ENCODE assay signal across 21 mouse cellular contexts in genomic region chr12:83562589-83562988, GRCm38 (mm10). TPM values are rescaled to one million over a fixed set of nuclear protein-coding genes. Genes with fewer than 3 reads are reported as not detected.
A peak's percentile ranks its signal among the peaks of the same experiment; 100 is the strongest.
DNase-seq lines count a peak whose midpoint lies in the region; ATAC-seq and TF ChIP-seq lines count a peak whose summit lies in the region.
"Had no signal": no experiment of that assay in that cellular context is flagged by ENCODE, and none has a peak within 500 bp of the region (broad histone marks: within the 10 kb centered on the region; RNA-seq: fewer than 3 reads in every experiment).

No protein-coding gene starts in this region.

- peaks cover 10% of the 10 kb centered on the region for H3K4me1 ChIP-seq in midbrain, embryonic 16.5 days (ENCODE audit: control insufficient read depth, insufficient read depth, low read length)
- peaks cover 9% of the 10 kb centered on the region; the same call in 1 of the 2 replicates for H3K4me1 ChIP-seq in midbrain, embryonic 15.5 days
- peaks cover 3% of the 10 kb centered on the region; the same call in 1 of the 2 replicates for H3K4me1 ChIP-seq in testis, adult 2 months (ENCODE audit: control insufficient read depth, insufficient read depth, low read length)
- H3K4me1 ChIP-seq in CH12.LX (ENCODE audit: control insufficient read depth in 1 of 2, insufficient read depth in 2 of 2): peaks cover 5 to 8% of the 10 kb centered on the region in 2 experiments; a peak in 2 of 4 replicates
- H3K4me1 ChIP-seq: embryonic facial prominence, embryonic 10.5 days; embryonic facial prominence, embryonic 12.5 days had no signal

- H3K79me2 ChIP-seq in CH12.LX (replicated peaks; ENCODE audit: control insufficient read depth, extremely low read depth, insufficient read depth, poor library complexity, severe bottlenecking): no peaks in the 10 kb centered on the region

- TF ChIP-seq POLR2A in testis, adult 2 months (IDR thresholded peaks at IDR 0.05; ENCODE audit: control insufficient read depth, low read depth, low read length): no peak
- no peak for TF ChIP-seq POLR2A in CH12.LX (IDR thresholded peaks at IDR 0.05; ENCODE audit: low read depth, low read length)

- H3K4me2 ChIP-seq in midbrain, embryonic 16.5 days (ENCODE audit: low read length): no peak overlapping the region
- H3K4me2 ChIP-seq in midbrain, embryonic 15.5 days: no peak overlapping the region
- no peak overlapping the region for H3K4me2 ChIP-seq in CH12.LX (ENCODE audit: insufficient read depth, low read depth, poor library complexity, severe bottlenecking)
- H3K4me2 ChIP-seq: embryonic facial prominence, embryonic 12.5 days; forebrain, embryonic 13.5 days had no signal

- no peak overlapping the region for H3K4me3 ChIP-seq in midbrain, embryonic 16.5 days (ENCODE audit: low read depth, low read length)
- H3K4me3 ChIP-seq in midbrain, embryonic 15.5 days: no peak overlapping the region
- H3K4me3 ChIP-seq in testis, adult 2 months (ENCODE audit: control insufficient read depth, low read depth, low read length): peak overlapping the region; percentile 86; the same call in 1 of the 2 replicates
- no peak overlapping the region for H3K4me3 ChIP-seq in CH12.LX (replicated peaks in 1 of 3; ENCODE audit: low read depth in 2 of 3, low read length in 2 of 3, poor library complexity in 1 of 3)
- H3K4me3 ChIP-seq: embryonic facial prominence, embryonic 10.5 days; embryonic facial prominence, embryonic 12.5 days; forebrain, embryonic 13.5 days had no signal

- no peak for DNase-seq in testis, postnatal 10 days (ENCODE audit: low spot score)
- peak; percentile 13 for DNase-seq in CH12.LX (ENCODE audit: extremely low read depth)
- no peak for DNase-seq in B cell, adult 2 months
- DNase-seq: adrenal gland, adult 8-10 months; adrenal gland, postnatal 14 days; adrenal gland, postnatal 36 days; cerebellum, adult 11-12 months; cerebellum, adult 2 months; cerebellum, adult 9-10 months; cerebellum, postnatal 10 days; cerebellum, postnatal 25 days had no signal

- peak overlapping the region; percentile 52; the same call in 1 of the 2 replicates for H3K27ac ChIP-seq in midbrain, embryonic 16.5 days (ENCODE audit: low read length)
- no peak overlapping the region for H3K27ac ChIP-seq in midbrain, embryonic 15.5 days
- no peak overlapping the region for H3K27ac ChIP-seq in testis, adult 2 months (ENCODE audit: control insufficient read depth, insufficient read depth, low read depth, low read length)
- no peak overlapping the region for H3K27ac ChIP-seq in CH12.LX (ENCODE audit: insufficient read depth, low read depth)
- H3K27ac ChIP-seq: embryonic facial prominence, embryonic 10.5 days; embryonic facial prominence, embryonic 12.5 days; forebrain, embryonic 13.5 days had no signal

- dilution Hi-C loops in CH12.LX (cut with MboI; ENCODE audit: extremely low pct_ligation_motif_present, extremely low pct_unique_long_range_greater_than_20kb, low sequenced_read_pairs): no loop called here

- 82% methylated on average over 3 of the region's 3 CpGs for WGBS in midbrain, embryonic 16.5 days
- WGBS in midbrain, embryonic 15.5 days: 76% methylated on average over 3 of the region's 3 CpGs

- in situ Hi-C loops in CH12.LX (cut with MboI; ENCODE audit: low pct_ligation_motif_present, low pct_unique_long_range_greater_than_20kb, low sequenced_read_pairs): no loop called here

- no peaks in the 10 kb centered on the region for H3K27me3 ChIP-seq in midbrain, embryonic 16.5 days (ENCODE audit: control insufficient read depth, insufficient read depth, low read depth, low read length)
- H3K27me3 ChIP-seq in midbrain, embryonic 15.5 days (replicated peaks): no peaks in the 10 kb centered on the region
- no peaks in the 10 kb centered on the region for H3K27me3 ChIP-seq in testis, adult 2 months (ENCODE audit: control insufficient read depth, insufficient read depth, low read length)
- no peaks in the 10 kb centered on the region for H3K27me3 ChIP-seq in CH12.LX (replicated peaks)
- H3K27me3 ChIP-seq: embryonic facial prominence, embryonic 12.5 days; forebrain, embryonic 13.5 days; Patski had no signal

- TF ChIP-seq EP300 in CH12.LX (IDR thresholded peaks at IDR 0.05; ENCODE audit: low read length): peak; percentile 69

- no peak for ATAC-seq in midbrain, embryonic 16.5 days
- ATAC-seq in midbrain, embryonic 15.5 days (replicated peaks): no peak
- ATAC-seq: activated CD4-positive, CD25-positive, alpha-beta regulatory T cell, adult 4 months; forebrain, embryonic 13.5 days; forebrain, embryonic 16.5 days; Patski had no signal

- no peak overlapping the region for H3K9ac ChIP-seq in midbrain, embryonic 16.5 days (ENCODE audit: low read depth, low read length)
- H3K9ac ChIP-seq in midbrain, embryonic 15.5 days: no peak overlapping the region
- H3K9ac ChIP-seq in CH12.LX (ENCODE audit: insufficient read depth, low read depth): no peak overlapping the region
- H3K9ac ChIP-seq: embryonic facial prominence, embryonic 12.5 days; forebrain, embryonic 13.5 days had no signal

- peaks cover 26% of the 10 kb centered on the region for H3K36me3 ChIP-seq in midbrain, embryonic 16.5 days (ENCODE audit: control insufficient read depth, insufficient read depth, low read length)
- H3K36me3 ChIP-seq in midbrain, embryonic 15.5 days (replicated peaks): peaks cover 43% of the 10 kb centered on the region
- peaks cover 2% of the 10 kb centered on the region; the same call in 1 of the 2 replicates for H3K36me3 ChIP-seq in testis, adult 2 months (ENCODE audit: control insufficient read depth, insufficient read depth, low read length)
- peaks cover 24 to 74% of the 10 kb centered on the region in 2 experiments for H3K36me3 ChIP-seq in CH12.LX (replicated peaks in 1 of 2; ENCODE audit: control insufficient read depth in 1 of 2, insufficient read depth in 1 of 2, low read length in 1 of 2)

- TF ChIP-seq CTCF in testis, adult 2 months (IDR thresholded peaks at IDR 0.05; ENCODE audit: control insufficient read depth, insufficient read depth, insufficient replicate concordance, low read depth, low read length): no peak
- no peak for TF ChIP-seq CTCF in CH12.LX (conservative IDR thresholded peaks at IDR 0.05 in 1 of 2, IDR thresholded peaks at IDR 0.05 in 1 of 2; ENCODE audit: low read depth in 2 of 2, low read length in 2 of 2)

- no peaks in the 10 kb centered on the region for H3K9me3 ChIP-seq in midbrain, embryonic 16.5 days (replicated peaks; ENCODE audit: control insufficient read depth, low read length, poor library complexity, severe bottlenecking)
- no peaks in the 10 kb centered on the region for H3K9me3 ChIP-seq in midbrain, embryonic 15.5 days
- no peaks in the 10 kb centered on the region for H3K9me3 ChIP-seq in CH12.LX (replicated peaks; ENCODE audit: low read length)
- H3K9me3 ChIP-seq: embryonic facial prominence, embryonic 10.5 days; embryonic facial prominence, embryonic 12.5 days; forebrain, embryonic 13.5 days; G1E had no signal

- no peak for TF ChIP-seq RAD21 in CH12.LX (IDR thresholded peaks at IDR 0.05; ENCODE audit: low read depth, low read length)

TF ChIP-seq in CH12.LX, 34 proteins besides CTCF, POLR2A, EP300 and RAD21 (continues in another document):
- peak; percentile 47; the same call in 1 of the 2 replicates for TF ChIP-seq JUND (conservative IDR thresholded peaks at IDR 0.05; ENCODE audit: low read depth, low read length)
- peak; percentile 71 for TF ChIP-seq IRF4 (IDR thresholded peaks at IDR 0.05; ENCODE audit: low read depth, low read length)
- no peak for TF ChIP-seq BHLHE40 (IDR thresholded peaks at IDR 0.05; ENCODE audit: low read depth, low read length)
- TF ChIP-seq KAT2A (IDR thresholded peaks at IDR 0.05; ENCODE audit: insufficient replicate concordance, low read length): no peak
- TF ChIP-seq MYC (IDR thresholded peaks at IDR 0.05; ENCODE audit: low read depth, low read length): 0 out of 2 replicates have a peak, but pooled peaks have one; percentile 23
- TF ChIP-seq MXI1 (IDR thresholded peaks at IDR 0.05; ENCODE audit: low read depth, low read length): no peak
- TF ChIP-seq E2F4 (IDR thresholded peaks at IDR 0.05; ENCODE audit: insufficient replicate concordance, low read depth, low read length): no peak
- no peak for TF ChIP-seq USF1 (IDR thresholded peaks at IDR 0.05; ENCODE audit: low read depth, low read length)
- no peak for TF ChIP-seq USF2 (conservative IDR thresholded peaks at IDR 0.05; ENCODE audit: low read depth, low read length)
- no peak for TF ChIP-seq TBP (conservative IDR thresholded peaks at IDR 0.05; ENCODE audit: low read depth, low read length)
- TF ChIP-seq ZNF384 (IDR thresholded peaks at IDR 0.05; ENCODE audit: low read depth, low read length): no peak
- TF ChIP-seq MAZ (IDR thresholded peaks at IDR 0.05; ENCODE audit: low read depth, low read length): no peak
- no peak for TF ChIP-seq MAFK (IDR thresholded peaks at IDR 0.05; ENCODE audit: insufficient replicate concordance, low read length)
- TF ChIP-seq ZC3H11A (IDR thresholded peaks at IDR 0.05; ENCODE audit: low read depth, low read length): no peak
- no peak for TF ChIP-seq PAX5 (IDR thresholded peaks at IDR 0.05; ENCODE audit: low read length)
- TF ChIP-seq POLR2AphosphoS2 (IDR thresholded peaks at IDR 0.05; ENCODE audit: low read depth, low read length): no peak
- no peak for TF ChIP-seq MAX (IDR thresholded peaks at IDR 0.05; ENCODE audit: low read length)
- no peak for TF ChIP-seq CHD1 (IDR thresholded peaks at IDR 0.05; ENCODE audit: low read depth, low read length)
- no peak for TF ChIP-seq UBTF (IDR thresholded peaks at IDR 0.05; ENCODE audit: low read depth, low read length)
- TF ChIP-seq SIN3A (IDR thresholded peaks at IDR 0.05; ENCODE audit: low read length): no peak
- no peak for TF ChIP-seq CHD2 (IDR thresholded peaks at IDR 0.05; ENCODE audit: low read length)
- no peak for TF ChIP-seq NELFE (IDR thresholded peaks at IDR 0.05; ENCODE audit: low read depth, low read length)
- TF ChIP-seq HCFC1 (IDR thresholded peaks at IDR 0.05; ENCODE audit: low read depth, low read length): no peak

RNA-seq across cellular contexts. Expression of gene Zfyve1, which starts 34.4 kb away (rescaled TPM):
- 27.3 and 28.6 TPM in 2 replicates for polyA plus RNA-seq in midbrain, embryonic 16.5 days (2015; fragmentation: Nextera tagmentation; extraction: Ambion mirVana)
- 30.4 and 31.7 TPM in 2 replicates for polyA plus RNA-seq in midbrain, embryonic 15.5 days (2015; fragmentation: Nextera tagmentation; extraction: Ambion mirVana)
- polyA plus RNA-seq in testis, adult 2 months (2012; rRNA removed): 302 and 308 TPM in 2 replicates
- 10.0 and 17.6 TPM in 2 replicates for total RNA-seq in CH12.LX (2012; rRNA removed)
- total RNA-seq in CH12.LX (2014; rRNA removed): 7.2 and 7.3 TPM in 2 replicates
- polyA plus RNA-seq in CH12.LX (2012; ENCODE audit: insufficient read length, low read depth): 6.0 and 10.9 TPM in 2 replicates

RNA-seq across cellular contexts. Expression of gene Dcaf4, which starts 42.3 kb away (rescaled TPM):
- 46.1 and 50.3 TPM in 2 replicates for polyA plus RNA-seq in midbrain, embryonic 16.5 days (2015; fragmentation: Nextera tagmentation; extraction: Ambion mirVana)
- polyA plus RNA-seq in midbrain, embryonic 15.5 days (2015; fragmentation: Nextera tagmentation; extraction: Ambion mirVana): 45.8 and 51.4 TPM in 2 replicates
- polyA plus RNA-seq in testis, adult 2 months (2012; rRNA removed): 15.1 and 16.9 TPM in 2 replicates
- total RNA-seq in CH12.LX (2012; rRNA removed) (22.0 and 22.1 TPM in 2 replicates), CH12.LX (2014; rRNA removed) (21.5 and 23.6 TPM in 2 replicates)
- polyA plus RNA-seq in CH12.LX (2012; ENCODE audit: insufficient read length, low read depth): 17.3 and 19.4 TPM in 2 replicates
